Comparison of ENCODE assay signal across 21 mouse cellular contexts in genomic region chr6:128945564-128945963, GRCm38 (mm10). TPM values are rescaled to one million over a fixed set of nuclear protein-coding genes. Genes with fewer than 3 reads are reported as not detected.
"Had no signal": no experiment of that assay in that cellular context is flagged by ENCODE, and none has a peak within 500 bp of the region (broad histone marks: within the 10 kb centered on the region; RNA-seq: fewer than 3 reads in every experiment).

No protein-coding gene starts in this region.

- H3K4me3 ChIP-seq: lung, embryonic 15.5 days; megakaryocyte, embryonic 14.5 days; midbrain, embryonic 13.5 days; myocyte; neural tube, embryonic 13.5 days; neural tube, embryonic 15.5 days had no signal

- H3K27me3 ChIP-seq: lung, embryonic 15.5 days; megakaryocyte, embryonic 14.5 days; midbrain, embryonic 13.5 days; neural tube, embryonic 13.5 days; neural tube, embryonic 15.5 days had no signal

- H3K9ac ChIP-seq: liver, postnatal 0 days; lung, embryonic 15.5 days; midbrain, embryonic 13.5 days; neural tube, embryonic 13.5 days; neural tube, embryonic 15.5 days had no signal

- H3K4me1 ChIP-seq: lung, embryonic 15.5 days; midbrain, embryonic 13.5 days; neural tube, embryonic 13.5 days; neural tube, embryonic 15.5 days had no signal

- H3K27ac ChIP-seq: lung, embryonic 15.5 days; macrophage; midbrain, embryonic 13.5 days; neural tube, embryonic 13.5 days; neural tube, embryonic 15.5 days had no signal

- H3K36me3 ChIP-seq: lung, embryonic 15.5 days; midbrain, embryonic 13.5 days; neural tube, embryonic 13.5 days; neural tube, embryonic 15.5 days had no signal

- H3K9me3 ChIP-seq: neural tube, embryonic 13.5 days; neural tube, embryonic 15.5 days had no signal

- H3K4me2 ChIP-seq: lung, embryonic 15.5 days; midbrain, embryonic 11.5 days; midbrain, embryonic 13.5 days; neural tube, embryonic 13.5 days; neural tube, embryonic 15.5 days had no signal

- DNase-seq: liver, postnatal 0 days; lung, adult 2 months; lung, postnatal 14 days; lung, postnatal 36 days; right cerebral cortex, postnatal 14 days; thymus, adult 18-20 months; thymus, postnatal 14 days; thymus, postnatal 36 days had no signal

- ATAC-seq: liver, postnatal 0 days; lung, postnatal 0 days; midbrain, embryonic 13.5 days; midbrain, embryonic 16.5 days had no signal

RNA-seq across cellular contexts. Expression of gene Clec2g, which starts 11.4 kb away (rescaled TPM):
- total RNA-seq: megakaryocyte progenitor cell, adult 5-6 weeks had no signal
- polyA plus RNA-seq: liver, postnatal 0 days; lung, embryonic 15.5 days; lung, postnatal 0 days; macrophage; midbrain, embryonic 11.5 days; midbrain, embryonic 13.5 days; midbrain, embryonic 16.5 days; myocyte; neural tube, embryonic 11.5 days; neural tube, embryonic 13.5 days; neural tube, embryonic 15.5 days; stomach, embryonic 14.5 days had no signal

RNA-seq across cellular contexts. Expression of gene BC035044, which starts 54.6 kb away (rescaled TPM):
- polyA plus RNA-seq: myocyte had no signal

RNA-seq across cellular contexts. Expression of gene Clec2i, which starts 58.2 kb away (rescaled TPM):
- polyA plus RNA-seq: midbrain, embryonic 11.5 days; midbrain, embryonic 13.5 days; midbrain, embryonic 16.5 days; myocyte; neural tube, embryonic 11.5 days; neural tube, embryonic 13.5 days; neural tube, embryonic 15.5 days; stomach, embryonic 14.5 days had no signal
